In genomic region chr14:120352136-120352843, GRCm38 (mm10) we compare ENCODE assay signal across 11 mouse cellular contexts.
DNase-seq lines count a peak whose midpoint lies in the region; ATAC-seq and TF ChIP-seq lines count a peak whose summit lies in the region.
"Had no signal": no experiment of that assay in that cellular context is flagged by ENCODE, and none has a peak within 500 bp of the region (broad histone marks: within the 10 kb centered on the region; RNA-seq: fewer than 3 reads in every experiment).

No protein-coding gene starts in this region.

- no peak for ATAC-seq in heart, embryonic 13.5 days (ENCODE audit: extremely low read depth, insufficient number of reproducible peaks, low FRiP score, low TSS enrichment)
- no peak for ATAC-seq in lung, embryonic 16.5 days (ENCODE audit: low read depth)
- ATAC-seq in heart, postnatal 0 days (ENCODE audit: insufficient read depth, low read depth), result no peak
- ATAC-seq in megakaryocyte progenitor cell, adult 5-6 weeks (replicated peaks; ENCODE audit: poor library complexity), result peak; percentile 25; the same call in 1 of the 2 replicates

- H3K27ac ChIP-seq in heart, embryonic 13.5 days (replicated peaks), result peak overlapping the region; percentile 94
- peak overlapping the region; percentile 53 for H3K27ac ChIP-seq in lung, embryonic 16.5 days (ENCODE audit: low read length)
- H3K27ac ChIP-seq in heart, postnatal 0 days (ENCODE audit: low read depth), result peak overlapping the region; percentile 71

- intact Hi-C loops in heart, postnatal 36 days (cut with DNase I), result loop anchor here (5.0 kb wide), 1 partner anchor 55 kb away; no protein-coding TSS in a partner anchor

- peaks cover 83% of the 10 kb centered on the region for H3K4me1 ChIP-seq in heart, embryonic 13.5 days
- H3K4me1 ChIP-seq in lung, embryonic 16.5 days (replicated peaks; ENCODE audit: control insufficient read depth, insufficient read depth, low read length), result peaks cover 47% of the 10 kb centered on the region
- H3K4me1 ChIP-seq in heart, postnatal 0 days (ENCODE audit: control insufficient read depth, insufficient read depth), result peaks cover 70% of the 10 kb centered on the region

- no peak overlapping the region for H3K4me3 ChIP-seq in heart, embryonic 13.5 days
- no peak overlapping the region for H3K4me3 ChIP-seq in lung, embryonic 16.5 days (ENCODE audit: low read length)
- H3K4me3 ChIP-seq in heart, postnatal 0 days (ENCODE audit: low read depth, low read length), result no peak overlapping the region

- H3K9ac ChIP-seq in heart, embryonic 13.5 days, result peak overlapping the region; percentile 25; the same call in 1 of the 2 replicates
- no peak overlapping the region for H3K9ac ChIP-seq in lung, embryonic 16.5 days (ENCODE audit: low read length)
- no peak overlapping the region for H3K9ac ChIP-seq in heart, postnatal 0 days (replicated peaks; ENCODE audit: low read depth, low read length)

- TF ChIP-seq CTCF in heart, postnatal 0 days (IDR thresholded peaks at IDR 0.05; ENCODE audit: low read depth), result peak; percentile 17; the same call in 1 of the 2 replicates

- peak overlapping the region; percentile 55 for H3K4me2 ChIP-seq in heart, embryonic 13.5 days
- H3K4me2 ChIP-seq in lung, embryonic 16.5 days (ENCODE audit: low read depth, low read length), result peak overlapping the region; percentile 3; the same call in 1 of the 2 replicates
- peak overlapping the region; percentile 37 for H3K4me2 ChIP-seq in heart, postnatal 0 days (ENCODE audit: low read depth, low read length)

- no peaks in the 10 kb centered on the region for H3K9me3 ChIP-seq in heart, embryonic 13.5 days
- no peaks in the 10 kb centered on the region for H3K9me3 ChIP-seq in lung, embryonic 16.5 days (ENCODE audit: control insufficient read depth, low read length)
- H3K9me3 ChIP-seq in heart, postnatal 0 days (replicated peaks; ENCODE audit: control insufficient read depth, low read length), result no peaks in the 10 kb centered on the region; the same call in 1 of the 2 replicates

- H3K27me3 ChIP-seq in heart, embryonic 13.5 days (replicated peaks), result no peaks in the 10 kb centered on the region
- no peaks in the 10 kb centered on the region for H3K27me3 ChIP-seq in lung, embryonic 16.5 days (ENCODE audit: control insufficient read depth, insufficient read depth, low read depth, low read length)
- H3K27me3 ChIP-seq in heart, postnatal 0 days (ENCODE audit: control insufficient read depth, insufficient read depth, low read length), result no peaks in the 10 kb centered on the region

- TF ChIP-seq EP300 in heart, postnatal 0 days (IDR thresholded peaks at IDR 0.05; ENCODE audit: low read depth), result peak; percentile 85

- WGBS in heart, embryonic 13.5 days, result 34% methylated on average over 14 of the region's 14 CpGs
- 30% methylated on average over 14 of the region's 14 CpGs for WGBS in lung, embryonic 16.5 days
- WGBS in heart, postnatal 0 days, result 41% methylated on average over 14 of the region's 14 CpGs

- H3K36me3 ChIP-seq in heart, embryonic 13.5 days, result peaks cover 21% of the 10 kb centered on the region
- peaks cover 12% of the 10 kb centered on the region for H3K36me3 ChIP-seq in lung, embryonic 16.5 days (ENCODE audit: control insufficient read depth, insufficient read depth, low read length)
- H3K36me3 ChIP-seq in heart, postnatal 0 days (replicated peaks; ENCODE audit: control insufficient read depth, insufficient read depth, low read length), result no peaks in the 10 kb centered on the region

- no peak for DNase-seq in heart, postnatal 36 days
- DNase-seq in lung, postnatal 36 days, result no peak
- no peak for DNase-seq in heart, postnatal 0 days (ENCODE audit: low spot score)
- DNase-seq in cerebellum, postnatal 25 days, result no peak
- no peak for DNase-seq in thymus, adult 18-20 months
- DNase-seq: adrenal gland, postnatal 36 days; cerebellum, adult 9-10 months; lung, postnatal 14 days had no signal

Comparison
In these comparisons a context has a peak if more than half of its experiments do, and no peak if none do; other contexts are left out.
1. H3K4me2 ChIP-seq: peak in every context shown above with its lines; median percentile 55 in heart, embryonic 13.5 days; 37 in heart, postnatal 0 days; 3 in lung, embryonic 16.5 days.